Mouse (Mus musculus): ENCODE measurements around the gene Ublcp1.

Ublcp1 gene

GRCm38 (mm10) chr11:44414605-44415004, 55.7 kb downstream of the Ublcp1 start:
- DNase-seq: no peak

DNA sequence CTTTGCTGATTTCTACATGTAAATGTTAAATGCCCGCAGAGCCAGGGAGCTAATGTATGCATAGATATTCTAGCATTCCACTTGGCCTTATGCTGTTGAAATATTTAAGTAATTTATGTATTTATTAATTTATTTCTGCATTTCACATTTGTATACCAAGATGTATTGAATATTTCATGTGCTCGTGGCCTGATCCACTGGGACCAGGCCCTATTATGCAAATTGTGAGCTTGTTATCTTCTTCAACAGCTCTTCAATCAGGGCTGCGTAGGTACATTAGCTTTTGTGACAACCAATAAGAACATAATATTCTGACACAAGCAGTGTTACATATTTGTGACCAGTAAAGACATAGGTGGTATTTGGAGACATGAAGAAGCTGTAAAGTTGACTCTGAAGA, 56.9 kb downstream of the Ublcp1 start:
- DNase-seq: no peak

DNA sequence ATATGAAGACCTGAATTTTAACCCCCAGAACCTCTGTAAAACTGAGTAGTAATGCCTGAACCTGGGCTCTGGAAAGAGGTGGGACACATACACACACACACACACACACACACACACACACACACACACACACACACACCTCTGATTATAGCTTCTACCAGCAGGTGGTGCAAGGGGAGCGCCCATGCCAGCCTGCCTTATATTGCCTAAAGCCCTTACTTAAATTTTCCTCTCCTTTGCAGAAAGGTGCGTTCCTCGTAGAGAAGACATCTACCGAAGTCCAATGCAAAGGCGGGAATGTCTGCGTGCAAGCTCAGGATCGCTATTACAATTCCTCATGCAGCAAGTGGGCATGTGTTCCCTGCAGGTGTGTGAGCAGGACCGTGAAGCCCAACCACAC, 58.0 kb downstream of the Ublcp1 start:
- peak in 1 of 2 experiments; percentile 32 for DNase-seq

- no peak for DNase-seq
Measured at GRCm38 (mm10) chr11:44410413-44410812, 59.9 kb downstream of the Ublcp1 start.

- no peak for DNase-seq
Measured at GRCm38 (mm10) chr11:44408626-44409025, 61.7 kb downstream of the Ublcp1 start.

DNA sequence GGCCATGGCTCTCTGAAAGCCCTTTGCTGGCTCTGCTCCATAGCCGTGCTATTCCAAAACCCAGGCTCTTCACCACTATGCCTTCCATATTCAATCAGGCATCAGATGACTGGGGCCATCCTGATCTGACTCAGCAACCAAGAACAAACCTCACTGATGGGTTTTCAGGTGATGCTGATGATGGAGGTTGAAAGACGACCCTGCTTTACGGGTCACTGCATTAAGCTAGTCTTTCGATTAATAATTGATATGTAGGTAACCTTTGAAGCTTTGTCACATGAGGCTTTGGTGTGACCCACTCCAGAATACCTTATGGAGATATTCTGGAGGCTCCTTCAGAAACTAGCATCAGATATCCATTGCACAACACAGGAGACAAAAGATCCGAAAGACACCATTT, 63.8 kb downstream of the Ublcp1 start:
- peak; percentile 15 to 47 for DNase-seq

DNA sequence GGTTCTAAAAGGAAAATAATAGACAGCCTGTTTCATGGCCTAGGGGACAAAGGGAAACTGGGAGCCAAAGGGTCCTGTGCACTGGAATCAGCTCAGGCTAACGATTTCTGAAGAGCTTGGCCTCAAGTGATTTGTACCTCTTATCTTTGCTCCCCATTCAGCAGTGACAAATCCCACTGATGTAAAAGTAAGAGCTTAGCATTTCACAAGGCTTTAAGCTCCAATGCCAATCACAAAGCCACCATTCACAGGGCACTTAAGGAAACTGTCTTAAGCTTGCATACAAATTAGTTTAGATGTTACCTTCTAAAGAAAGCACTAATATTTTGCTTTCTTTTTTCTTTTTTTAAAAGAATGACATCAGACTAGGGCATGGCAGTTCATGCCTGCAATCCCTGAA, 64.3 kb downstream of the Ublcp1 start:
- no peak for DNase-seq

- no peak for DNase-seq
Measured at GRCm38 (mm10) chr11:44405113-44405512, 65.2 kb downstream of the Ublcp1 start.

All from kidney, postnatal 25 days (tissue).